10 mouse cellular contexts compared by ENCODE assay signal in the genomic region with DNA sequence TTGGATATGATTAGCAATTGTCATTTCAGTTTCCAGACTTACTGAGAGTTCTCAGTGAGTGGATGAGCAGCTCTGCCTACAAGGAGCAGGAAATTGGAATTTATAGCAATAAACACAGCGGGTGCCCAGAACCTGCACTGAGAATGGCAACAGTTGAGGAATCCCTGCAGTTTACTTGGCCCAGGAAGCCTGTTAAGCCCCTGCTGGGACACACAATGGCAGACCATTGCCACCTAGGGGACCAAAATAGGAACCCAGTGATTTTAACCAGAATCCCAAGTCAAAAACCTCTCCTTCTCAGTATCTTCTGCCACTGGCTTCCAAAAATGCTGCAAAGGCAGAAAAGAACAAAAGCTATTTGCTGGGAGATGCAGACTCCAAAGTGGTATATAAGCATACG. TPM values are rescaled to one million over a fixed set of nuclear protein-coding genes. Genes with fewer than 3 reads are reported as not detected.
DNase-seq lines count a peak whose midpoint lies in the region; ATAC-seq and TF ChIP-seq lines count a peak whose summit lies in the region.
"Had no signal": no experiment of that assay in that cellular context is flagged by ENCODE, and none has a peak within 500 bp of the region (broad histone marks: within the 10 kb centered on the region; RNA-seq: fewer than 3 reads in every experiment).

No protein-coding gene starts in this region.

- H3K27me3 ChIP-seq in intestine, postnatal 0 days (replicated peaks; ENCODE audit: control insufficient read depth, insufficient read depth, low read length), result no peaks in the 10 kb centered on the region
- H3K27me3 ChIP-seq in intestine, embryonic 15.5 days (replicated peaks), result no peaks in the 10 kb centered on the region
- H3K27me3 ChIP-seq: liver, embryonic 13.5 days had no signal

- intact Hi-C loops in gastrocnemius, postnatal 14 days (cut with DNase I; ENCODE audit: low total_unique reads), result no loop called here

- no peaks in the 10 kb centered on the region for H3K4me1 ChIP-seq in intestine, postnatal 0 days (replicated peaks; ENCODE audit: control insufficient read depth, insufficient read depth, low read length)
- no peaks in the 10 kb centered on the region for H3K4me1 ChIP-seq in intestine, embryonic 15.5 days (replicated peaks)
- H3K4me1 ChIP-seq: liver, embryonic 13.5 days had no signal

- no peaks in the 10 kb centered on the region for H3K9me3 ChIP-seq in intestine, postnatal 0 days (ENCODE audit: control insufficient read depth)
- H3K9me3 ChIP-seq in intestine, embryonic 15.5 days, result no peaks in the 10 kb centered on the region
- H3K9me3 ChIP-seq: liver, embryonic 13.5 days had no signal

- H3K9ac ChIP-seq in intestine, postnatal 0 days (ENCODE audit: low read depth, low read length), result no peak overlapping the region
- H3K9ac ChIP-seq in intestine, embryonic 15.5 days, result no peak overlapping the region
- H3K9ac ChIP-seq: liver, embryonic 13.5 days had no signal

- H3K27ac ChIP-seq in intestine, postnatal 0 days (ENCODE audit: low read depth, low read length), result no peak overlapping the region
- H3K27ac ChIP-seq in intestine, embryonic 15.5 days, result no peak overlapping the region
- H3K27ac ChIP-seq: liver, embryonic 13.5 days had no signal

- ATAC-seq in cerebellum, adult (ENCODE audit: insufficient number of reproducible peaks, low FRiP score, low TSS enrichment), result peak; percentile 20; the same call in 1 of the 2 replicates
- no peak for ATAC-seq in intestine, postnatal 0 days
- ATAC-seq in intestine, embryonic 15.5 days, result no peak

- H3K4me3 ChIP-seq in intestine, postnatal 0 days (ENCODE audit: low read depth, low read length), result no peak overlapping the region
- H3K4me3 ChIP-seq in intestine, embryonic 15.5 days (replicated peaks), result no peak overlapping the region
- H3K4me3 ChIP-seq: liver, embryonic 13.5 days had no signal

- H3K4me2 ChIP-seq in intestine, postnatal 0 days (replicated peaks; ENCODE audit: low read depth), result no peak overlapping the region
- no peak overlapping the region for H3K4me2 ChIP-seq in intestine, embryonic 15.5 days (replicated peaks)
- H3K4me2 ChIP-seq: liver, embryonic 13.5 days had no signal

- TF ChIP-seq CTCF in intestine, postnatal 0 days (IDR thresholded peaks at IDR 0.05; ENCODE audit: low read depth), result peak; percentile 46

- 45% methylated on average over 2 of the region's 2 CpGs for WGBS in intestine, postnatal 0 days
- 36% methylated on average over 2 of the region's 2 CpGs for WGBS in intestine, embryonic 15.5 days

- H3K36me3 ChIP-seq in intestine, postnatal 0 days (ENCODE audit: control insufficient read depth, insufficient read depth), result no peaks in the 10 kb centered on the region
- H3K36me3 ChIP-seq in intestine, embryonic 15.5 days, result no peaks in the 10 kb centered on the region
- H3K36me3 ChIP-seq: liver, embryonic 13.5 days had no signal

- DNase-seq in cerebellum, postnatal 4 days (ENCODE audit: low spot score in 2 of 2), result no peak
- DNase-seq in 3T3-L1 (ENCODE audit: low read depth, low spot score), result peak; percentile 10
- peak; percentile 26 for DNase-seq in cerebellum, adult 8-10 months
- no peak for DNase-seq in gastrocnemius, postnatal 14 days
- DNase-seq in spleen, postnatal 14 days (ENCODE audit: low spot score in 2 of 2), result no peak
- DNase-seq: liver, embryonic 13.5 days had no signal

RNA-seq across cellular contexts. Expression of gene Ntng1, which starts 37.8 kb away (rescaled TPM):
- 0.38 and 0.75 TPM in 2 replicates for polyA plus RNA-seq in intestine, postnatal 0 days (2015; fragmentation: Nextera tagmentation; extraction: Ambion mirVana)
- polyA plus RNA-seq in intestine, embryonic 15.5 days (2015; fragmentation: Nextera tagmentation; extraction: Ambion mirVana), result 1.4 and 2.2 TPM in 2 replicates
- total RNA-seq in gastrocnemius, postnatal 14 days (2021), result under 1 TPM; 0.60 to 0.92 TPM
- total RNA-seq: megakaryocyte progenitor cell, adult 5-6 weeks had no signal

Comparison
In these comparisons a context has a peak if more than half of its experiments do, and no peak if none do; other contexts are left out.
1. DNase-seq: peak in 3T3-L1 (single experiment) and cerebellum, adult 8-10 months (single experiment); none in cerebellum, postnatal 4 days (0 of 2), gastrocnemius, postnatal 14 days (single experiment) and spleen, postnatal 14 days (0 of 2).